In the genomic region with DNA sequence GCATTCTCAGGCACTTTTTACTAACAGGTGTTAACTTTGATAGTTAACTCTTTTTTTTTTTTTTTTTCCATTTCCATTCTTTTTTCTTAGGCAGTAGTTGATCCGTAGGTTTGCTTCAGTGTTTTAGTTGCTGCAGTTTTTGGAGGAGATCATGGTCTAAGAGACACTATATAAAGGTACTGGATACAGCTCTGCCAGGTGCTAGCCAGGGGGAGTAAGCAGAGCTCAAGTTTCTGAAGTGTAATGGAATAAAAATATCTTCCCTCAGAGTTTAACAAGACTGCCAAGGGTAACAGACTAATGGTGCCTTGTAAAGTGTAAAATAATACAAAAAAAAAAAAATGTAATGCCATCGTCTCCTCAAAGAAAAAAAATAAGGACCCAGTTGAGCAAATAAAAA, we compare ENCODE assay signal across 32 mouse cellular contexts.
"Had no signal": no experiment of that assay in that cellular context is flagged by ENCODE, and none has a peak within 500 bp of the region (broad histone marks: within the 10 kb centered on the region; RNA-seq: fewer than 3 reads in every experiment).

No protein-coding gene starts in this region.

- H3K9me3 ChIP-seq: limb, embryonic 10.5 days; limb, embryonic 12.5 days; limb, embryonic 13.5 days; limb, embryonic 15.5 days; liver, embryonic 12.5 days; liver, embryonic 13.5 days; liver, embryonic 15.5 days; lung, embryonic 15.5 days; megakaryocyte, embryonic 14.5 days; midbrain, embryonic 10.5 days; midbrain, embryonic 12.5 days; midbrain, embryonic 13.5 days; midbrain, embryonic 15.5 days; neural tube, embryonic 12.5 days had no signal

- H3K4me2 ChIP-seq: limb, embryonic 12.5 days; limb, embryonic 13.5 days; limb, embryonic 15.5 days; liver, embryonic 11.5 days; liver, embryonic 12.5 days; liver, embryonic 13.5 days; liver, embryonic 15.5 days; lung, embryonic 14.5 days; lung, embryonic 15.5 days; midbrain, embryonic 11.5 days; midbrain, embryonic 12.5 days; midbrain, embryonic 13.5 days; midbrain, embryonic 15.5 days; neural tube, embryonic 12.5 days had no signal

- H3K36me3 ChIP-seq: limb, embryonic 10.5 days; limb, embryonic 12.5 days; limb, embryonic 13.5 days; limb, embryonic 15.5 days; liver, embryonic 12.5 days; liver, embryonic 13.5 days; liver, embryonic 15.5 days; lung, embryonic 15.5 days; midbrain, embryonic 10.5 days; midbrain, embryonic 12.5 days; midbrain, embryonic 13.5 days; midbrain, embryonic 15.5 days; neural tube, embryonic 12.5 days had no signal

- H3K4me3 ChIP-seq: limb, embryonic 10.5 days; limb, embryonic 12.5 days; limb, embryonic 13.5 days; limb, embryonic 15.5 days; liver, embryonic 12.5 days; liver, embryonic 13.5 days; liver, embryonic 15.5 days; lung, embryonic 15.5 days; megakaryocyte, embryonic 14.5 days; midbrain, embryonic 10.5 days; midbrain, embryonic 12.5 days; midbrain, embryonic 13.5 days; midbrain, embryonic 15.5 days; myocyte; neural tube, embryonic 12.5 days had no signal

- DNase-seq: left cerebral cortex, postnatal 4 days; liver; liver, embryonic 13.5 days; liver, postnatal 0 days; lung, adult 18-20 months; lung, adult 2 months; lung, embryonic 14.5 days; lung, postnatal 10 days; lung, postnatal 14 days; lung, postnatal 36 days; lung, postnatal 4 days; midbrain, embryonic 14.5 days had no signal

- H3K4me1 ChIP-seq: limb, embryonic 10.5 days; limb, embryonic 12.5 days; limb, embryonic 13.5 days; limb, embryonic 15.5 days; liver, embryonic 12.5 days; liver, embryonic 13.5 days; liver, embryonic 15.5 days; midbrain, embryonic 10.5 days; midbrain, embryonic 12.5 days; midbrain, embryonic 13.5 days; midbrain, embryonic 15.5 days; neural tube, embryonic 12.5 days had no signal

- ATAC-seq: liver, embryonic 12.5 days; liver, postnatal 0 days; lung, postnatal 0 days; midbrain, embryonic 13.5 days; midbrain, embryonic 15.5 days; midbrain, embryonic 16.5 days had no signal

- H3K27ac ChIP-seq: limb, embryonic 10.5 days; limb, embryonic 12.5 days; limb, embryonic 13.5 days; limb, embryonic 15.5 days; liver, embryonic 12.5 days; liver, embryonic 13.5 days; liver, embryonic 14.5 days; liver, embryonic 15.5 days; lung, embryonic 15.5 days; macrophage; midbrain, embryonic 10.5 days; midbrain, embryonic 12.5 days; midbrain, embryonic 13.5 days; midbrain, embryonic 15.5 days; neural tube, embryonic 12.5 days had no signal

- H3K27me3 ChIP-seq: limb, embryonic 12.5 days; limb, embryonic 13.5 days; limb, embryonic 15.5 days; liver, embryonic 12.5 days; liver, embryonic 13.5 days; liver, embryonic 15.5 days; lung, embryonic 15.5 days; midbrain, embryonic 12.5 days; midbrain, embryonic 13.5 days; midbrain, embryonic 15.5 days; neural tube, embryonic 12.5 days had no signal

- H3K9ac ChIP-seq: limb, embryonic 12.5 days; limb, embryonic 13.5 days; limb, embryonic 15.5 days; liver, embryonic 12.5 days; liver, embryonic 13.5 days; liver, embryonic 14.5 days; liver, embryonic 15.5 days; liver, postnatal 0 days; lung, embryonic 14.5 days; lung, embryonic 15.5 days; midbrain, embryonic 12.5 days; midbrain, embryonic 13.5 days; midbrain, embryonic 15.5 days; neural tube, embryonic 12.5 days had no signal
